Comparison of ENCODE assay signal across 27 mouse cellular contexts in genomic region chr11:87602234-87602633, GRCm38 (mm10). TPM values are rescaled to one million over a fixed set of nuclear protein-coding genes. Genes with fewer than 3 reads are reported as not detected.
DNase-seq lines count a peak whose midpoint lies in the region; ATAC-seq and TF ChIP-seq lines count a peak whose summit lies in the region.
"Had no signal": no experiment of that assay in that cellular context is flagged by ENCODE, and none has a peak within 500 bp of the region (broad histone marks: within the 10 kb centered on the region; RNA-seq: fewer than 3 reads in every experiment).

No protein-coding gene starts in this region.

- DNase-seq in heart, adult 11 months: peak; percentile 85
- no peak for DNase-seq in heart, adult 2 months
- peak; percentile 0 for DNase-seq in layer of hippocampus, adult 9-11 months
- DNase-seq in layer of hippocampus, postnatal 10 days (ENCODE audit: low spot score in 2 of 2): no peak
- DNase-seq in neural tube, embryonic 10.5 days (ENCODE audit: extremely low spot score, low spot score): no peak
- DNase-seq: adrenal gland, adult 8-10 months; adrenal gland, postnatal 14 days; adrenal gland, postnatal 36 days; B cell, adult 2 months; cerebellum, adult 11-12 months; cerebellum, adult 2 months; cerebellum, adult 9-10 months; cerebellum, postnatal 10 days; cerebellum, postnatal 25 days had no signal

- H3K4me3 ChIP-seq in heart, adult 2 months: no peak overlapping the region
- H3K4me3 ChIP-seq in neural tube, embryonic 15.5 days (replicated peaks): no peak overlapping the region
- H3K4me3 ChIP-seq: embryonic facial prominence, embryonic 10.5 days; embryonic facial prominence, embryonic 12.5 days; forebrain, embryonic 13.5 days; forebrain, embryonic 15.5 days had no signal

- no peak for TF ChIP-seq CTCF in heart, adult 2 months (IDR thresholded peaks at IDR 0.05)

- no peak for TF ChIP-seq POLR2A in heart, adult 2 months (IDR thresholded peaks at IDR 0.05; ENCODE audit: insufficient read depth, low read depth, low read length)

- H3K4me2 ChIP-seq in neural tube, embryonic 15.5 days: no peak overlapping the region
- H3K4me2 ChIP-seq: embryonic facial prominence, embryonic 12.5 days; forebrain, embryonic 13.5 days; forebrain, embryonic 15.5 days had no signal

- H3K36me3 ChIP-seq in heart, adult 2 months (ENCODE audit: control insufficient read depth, insufficient read depth, low read length): peaks cover 3% of the 10 kb centered on the region; the same call in 1 of the 2 replicates
- H3K36me3 ChIP-seq in neural tube, embryonic 15.5 days: peaks cover 97% of the 10 kb centered on the region

- no peak for TF ChIP-seq EP300 in heart, adult 2 months (IDR thresholded peaks at IDR 0.05; ENCODE audit: insufficient read depth, low read depth, low read length)

- H3K27me3 ChIP-seq in heart, adult 2 months (ENCODE audit: control insufficient read depth, insufficient read depth, low read length): no peaks in the 10 kb centered on the region
- no peaks in the 10 kb centered on the region for H3K27me3 ChIP-seq in neural tube, embryonic 15.5 days (replicated peaks)
- H3K27me3 ChIP-seq: CH12.LX; embryonic facial prominence, embryonic 12.5 days; forebrain, embryonic 13.5 days; forebrain, embryonic 15.5 days; Patski had no signal

- no peak overlapping the region for H3K27ac ChIP-seq in heart, adult 2 months
- no peak overlapping the region for H3K27ac ChIP-seq in neural tube, embryonic 15.5 days (replicated peaks)
- H3K27ac ChIP-seq: embryonic facial prominence, embryonic 10.5 days; embryonic facial prominence, embryonic 12.5 days; forebrain, embryonic 13.5 days; forebrain, embryonic 15.5 days had no signal

- 93% methylated on average over 9 of the region's 9 CpGs for WGBS in heart, adult 2 months
- WGBS in neural tube, embryonic 15.5 days: 93% methylated on average over 9 of the region's 9 CpGs

- intact Hi-C loops in heart, adult 2 months (cut with DNase I): no loop called here

- no peak overlapping the region for H3K9ac ChIP-seq in heart, adult 2 months (ENCODE audit: low read depth, low read length)
- 0 out of 2 replicates have a peak overlapping the region, but pooled peaks have one; percentile 10 for H3K9ac ChIP-seq in neural tube, embryonic 15.5 days (replicated peaks)
- H3K9ac ChIP-seq: embryonic facial prominence, embryonic 12.5 days; forebrain, embryonic 13.5 days; forebrain, embryonic 15.5 days had no signal

- H3K4me1 ChIP-seq in heart, adult 2 months (ENCODE audit: control insufficient read depth, insufficient read depth, low read length): no peaks in the 10 kb centered on the region
- peaks cover 5% of the 10 kb centered on the region for H3K4me1 ChIP-seq in neural tube, embryonic 15.5 days
- H3K4me1 ChIP-seq: embryonic facial prominence, embryonic 12.5 days had no signal

- no peaks in the 10 kb centered on the region; the same call in 1 of the 2 replicates for H3K79me2 ChIP-seq in heart, adult 2 months (replicated peaks; ENCODE audit: control insufficient read depth, insufficient read depth, low read length)

- H3K9me3 ChIP-seq in neural tube, embryonic 15.5 days (replicated peaks): no peaks in the 10 kb centered on the region
- H3K9me3 ChIP-seq: embryonic facial prominence, embryonic 10.5 days; embryonic facial prominence, embryonic 12.5 days; forebrain, embryonic 13.5 days; forebrain, embryonic 15.5 days; G1E had no signal

- no peak for ATAC-seq in neural tube, embryonic 15.5 days (ENCODE audit: low FRiP score)
- ATAC-seq: activated CD4-positive, CD25-positive, alpha-beta regulatory T cell, adult 4 months; CD4-positive, CD25-positive, alpha-beta regulatory T cell, adult 4 months; forebrain, embryonic 13.5 days; forebrain, embryonic 15.5 days; Patski had no signal

RNA-seq across cellular contexts. Expression of gene Mtmr4, which starts 10.3 kb away (rescaled TPM):
- total RNA-seq in heart, adult 2 months (2021): 10 to 100 TPM; 24.7 to 27.8 TPM
- polyA plus RNA-seq in heart, adult 2 months (2012; rRNA removed): 7.9 and 19.0 TPM in 2 replicates
- 10 to 100 TPM; 82.7 to 84.6 TPM for total RNA-seq in layer of hippocampus, postnatal 10 days (2021)
- polyA plus RNA-seq in neural tube, embryonic 15.5 days (2015; fragmentation: Nextera tagmentation; extraction: Ambion mirVana): 41.0 and 42.8 TPM in 2 replicates

RNA-seq across cellular contexts. Expression of gene Hsf5, which starts 14.7 kb away (rescaled TPM):
- under 1 TPM in 1 of 2 experiments, not detected in 1; 0.05 TPM for total RNA-seq in heart, adult 2 months (2021)
- polyA plus RNA-seq in heart, adult 2 months (2012; rRNA removed): 0.02 and 0.06 TPM in 2 replicates
- under 1 TPM; 0.51 to 0.87 TPM for total RNA-seq in layer of hippocampus, postnatal 10 days (2021)
- polyA plus RNA-seq in neural tube, embryonic 15.5 days (2015; fragmentation: Nextera tagmentation; extraction: Ambion mirVana): 0.38 and 0.49 TPM in 2 replicates
- total RNA-seq: adrenal gland, postnatal 14 days had no signal
- polyA plus RNA-seq: G1E had no signal

RNA-seq across cellular contexts. Expression of gene Sept4, which starts 33.5 kb away (rescaled TPM):
- total RNA-seq in heart, adult 2 months (2021): 10 to 100 TPM; 36.7 to 38.6 TPM
- polyA plus RNA-seq in heart, adult 2 months (2012; rRNA removed): 39.9 and 54.4 TPM in 2 replicates
- total RNA-seq in layer of hippocampus, postnatal 10 days (2021): 10 to 100 TPM; 45.5 to 50.6 TPM
- 34.6 and 38.3 TPM in 2 replicates for polyA plus RNA-seq in neural tube, embryonic 15.5 days (2015; fragmentation: Nextera tagmentation; extraction: Ambion mirVana)

RNA-seq across cellular contexts. Expression of gene Gm11492, which starts 35.8 kb away (rescaled TPM):
- total RNA-seq in heart, adult 2 months (2021): not detected
- polyA plus RNA-seq in heart, adult 2 months (2012; rRNA removed): 0.04 TPM in 1 of 2 replicates, not detected in the other
- total RNA-seq in layer of hippocampus, postnatal 10 days (2021): not detected
- polyA plus RNA-seq in neural tube, embryonic 15.5 days (2015; fragmentation: Nextera tagmentation; extraction: Ambion mirVana): not detected in 2 replicates
- total RNA-seq: adrenal gland, adult 18-20 months; adrenal gland, adult 8-10 months; adrenal gland, postnatal 14 days; adrenal gland, postnatal 36 days; CH12.LX had no signal
- polyA plus RNA-seq: activated CD4-positive, CD25-positive, alpha-beta regulatory T cell, adult 4 months; CD4-positive, CD25-positive, alpha-beta regulatory T cell, adult 4 months; cerebellum, adult 2 months; embryonic facial prominence, embryonic 10.5 days; embryonic facial prominence, embryonic 12.5 days; embryonic facial prominence, embryonic 14.5 days; forebrain, embryonic 11.5 days; forebrain, embryonic 13.5 days; forebrain, embryonic 15.5 days; G1E; Patski had no signal

Comparison
In these comparisons a context has a peak if more than half of its experiments do, and no peak if none do; other contexts are left out.
1. DNase-seq: peak in heart, adult 11 months (single experiment) and layer of hippocampus, adult 9-11 months (single experiment); none in heart, adult 2 months (0 of 2), layer of hippocampus, postnatal 10 days (0 of 2) and neural tube, embryonic 10.5 days (single experiment).